Mouse (Mus musculus) kidney, embryonic 14.5 days (tissue): ENCODE measurements at regions not wholly inside any gene's neighbourhood (a gene's known extent, or its start where the extent isn't known, plus 50 kb on each side); places are given as distances from the start of the nearest gene placed in this dataset.
A peak's percentile ranks its signal among the peaks of the same experiment; 100 is the strongest.

ENCODE experiments used
- ATAC-seq: fragments of 200-750 bp; cut with Nextera tagmentation; 2 replicates; pipeline ENCODE4 v1.8.0; 2017; ENCODE audit warnings: moderate number of reproducible peaks, mild to moderate bottlenecking, moderate TSS enrichment, moderate library complexity; ENCODE audit not compliant: low FRiP score, low TSS enrichment
- H3K27ac ChIP-seq: fragments of 300-500 bp; sonication (generic); 2 replicates; pipeline ENCODE4 v1.5.1; 2014; ENCODE audit warnings: low read depth, mild to moderate bottlenecking, low read length, moderate library complexity, mixed read lengths
- H3K27me3 ChIP-seq: fragments of 300-500 bp; sonication (generic); 2 replicates; pipeline ENCODE4 v1.6.1; 2014; ENCODE audit warnings: mild to moderate bottlenecking, low read length; ENCODE audit not compliant: control insufficient read depth, insufficient read depth
- H3K36me3 ChIP-seq: fragments of 300-500 bp; sonication (generic); 2 replicates; pipeline ENCODE4 v1.6.1; 2014; ENCODE audit warnings: low read length, mixed read lengths; ENCODE audit not compliant: control insufficient read depth, insufficient read depth
- H3K4me1 ChIP-seq: fragments of 300-500 bp; sonication (generic); 2 replicates; pipeline ENCODE4 v1.6.1; 2014; ENCODE audit warnings: low read length, mixed read lengths; ENCODE audit not compliant: control insufficient read depth, insufficient read depth
- H3K4me2 ChIP-seq: fragments of 300-500 bp; sonication (generic); replicated peaks from 2 replicates; pipeline ENCODE4 v1.6.1; 2014; ENCODE audit warnings: low read depth, mild to moderate bottlenecking, low read length
- H3K4me3 ChIP-seq: fragments of 300-500 bp; sonication (generic); 2 replicates; pipeline ENCODE4 v1.5.1; 2014; ENCODE audit warnings: mild to moderate bottlenecking, low read length
- H3K9ac ChIP-seq: fragments of 300-500 bp; sonication (generic); 2 replicates; pipeline ENCODE4 v1.6.1; 2014; ENCODE audit warnings: low read depth, mild to moderate bottlenecking, low read length, moderate library complexity
- H3K9me3 ChIP-seq: fragments of 300-500 bp; sonication (generic); 2 replicates; pipeline ENCODE4 v1.6.1; 2016; ENCODE audit warnings: low read length; ENCODE audit not compliant: control insufficient read depth
- WGBS: fragments of 180-500 bp; shearing (Covaris S2); extraction: QIAGEN DNeasy Blood & Tissue Kit; methylation state at CpG from one replicate; pipeline ENCODE4 v1.1.7; 2014; 5-methylcytosine and 5-hydroxymethylcytosine counted together

DNA sequence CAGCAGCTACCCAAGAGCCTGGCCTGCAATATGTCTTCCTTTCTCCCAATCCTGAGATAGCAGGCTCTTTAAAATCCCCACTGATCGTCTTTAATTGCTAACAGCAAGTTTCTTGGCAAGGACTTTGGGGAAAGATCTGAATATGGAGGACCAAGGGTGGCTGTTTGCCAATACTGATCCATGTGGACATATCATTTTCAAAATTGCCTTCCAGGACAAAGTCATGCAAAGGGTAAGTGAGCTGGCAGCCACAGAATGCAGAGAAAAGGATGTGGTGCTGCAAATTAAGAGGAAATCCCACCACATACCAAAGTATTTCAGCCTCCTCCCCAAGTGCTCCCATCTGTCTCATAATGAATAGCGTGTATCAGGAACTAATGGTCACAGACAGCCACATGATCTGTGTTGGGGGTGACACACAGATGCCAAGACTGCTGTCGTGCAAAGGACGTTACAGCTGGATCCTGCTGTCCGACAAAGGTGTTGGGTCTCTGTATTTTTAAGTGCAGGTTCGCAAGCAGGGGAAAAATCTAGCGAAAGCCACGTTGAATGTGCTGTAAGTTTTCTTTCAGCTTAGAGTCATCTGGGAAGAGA, 87.6 kb upstream of the 1700024P04Rik start:
- no peaks in the 10 kb centered on the region for H3K36me3 ChIP-seq
- peak overlapping the region; percentile 14; the same call in 1 of the 2 replicates for H3K27ac ChIP-seq
- no peak for ATAC-seq
- no peaks in the 10 kb centered on the region for H3K27me3 ChIP-seq
- 0 out of 2 replicates have a peak, but pooled peaks cover 4% of the 10 kb centered on the region for H3K4me1 ChIP-seq
- H3K4me2 ChIP-seq, result no peak overlapping the region
- H3K9ac ChIP-seq, result no peak overlapping the region
- H3K4me3 ChIP-seq, result no peak overlapping the region
- no peaks in the 10 kb centered on the region for H3K9me3 ChIP-seq
- WGBS, result 76% methylated on average over 8 of the region's 8 CpGs

DNA sequence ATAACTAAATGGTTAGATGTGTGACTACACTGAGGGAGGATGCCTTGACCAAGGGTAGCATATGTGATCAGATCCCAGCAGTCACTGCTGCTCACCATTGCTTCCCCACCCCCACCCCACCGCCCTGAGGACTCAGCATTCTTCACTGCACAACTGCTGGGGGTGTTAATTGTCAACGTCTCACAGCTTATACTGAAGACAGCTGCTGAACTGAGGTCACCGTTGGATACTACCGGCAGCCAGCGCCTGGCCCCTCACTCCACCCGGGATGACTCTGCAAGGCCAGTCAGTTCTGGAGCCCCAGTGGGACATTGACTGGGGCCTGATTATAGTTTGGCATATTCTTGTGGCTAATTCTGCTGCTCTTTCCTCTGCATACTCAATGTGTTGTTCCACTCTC, 87.0 kb upstream of the 1700024P04Rik start:
- Histone ChIP-seq H3K36me3 (no peaks in the 10 kb centered on the region), H3K9ac (no peak overlapping the region), H3K4me1 (0 out of 2 replicates have a peak, but pooled peaks cover 4% of the 10 kb centered on the region), H3K9me3 (no peaks in the 10 kb centered on the region), H3K4me3 (no peak overlapping the region), H3K4me2 (no peak overlapping the region), H3K27me3 (no peaks in the 10 kb centered on the region), H3K27ac (peak overlapping the region; percentile 14; the same call in 1 of the 2 replicates)
- peak; percentile 81 for ATAC-seq
- 33% methylated on average over 6 of the region's 6 CpGs for WGBS

DNA sequence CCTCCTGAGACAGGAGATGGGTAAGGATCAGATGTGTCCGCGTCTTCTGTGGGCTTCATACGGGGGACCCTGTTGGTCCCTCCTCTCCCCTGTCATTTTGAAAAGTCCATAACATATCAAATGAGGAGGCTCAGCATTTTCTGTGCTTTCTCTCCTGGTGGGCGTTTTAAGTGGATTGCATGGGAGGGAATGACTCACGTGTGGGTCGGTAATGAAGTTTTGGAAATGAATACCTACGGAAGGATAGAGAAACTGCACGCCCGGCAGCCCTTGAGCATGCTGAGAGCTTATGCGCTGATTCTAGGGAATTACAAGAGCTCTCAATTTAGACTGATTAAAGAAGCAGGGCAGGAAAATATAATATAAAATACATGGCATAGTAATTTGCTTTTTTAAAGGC, 85.4 kb upstream of the 1700024P04Rik start:
- Histone ChIP-seq H3K4me1 (0 out of 2 replicates have a peak, but pooled peaks cover 4% of the 10 kb centered on the region), H3K27ac (no peak overlapping the region), H3K4me2 (no peak overlapping the region), H3K27me3 (no peaks in the 10 kb centered on the region), H3K4me3 (no peak overlapping the region), H3K9ac (no peak overlapping the region), H3K36me3 (no peaks in the 10 kb centered on the region), H3K9me3 (no peaks in the 10 kb centered on the region)
- 88% methylated on average over 10 of the region's 10 CpGs for WGBS
- no peak for ATAC-seq

DNA sequence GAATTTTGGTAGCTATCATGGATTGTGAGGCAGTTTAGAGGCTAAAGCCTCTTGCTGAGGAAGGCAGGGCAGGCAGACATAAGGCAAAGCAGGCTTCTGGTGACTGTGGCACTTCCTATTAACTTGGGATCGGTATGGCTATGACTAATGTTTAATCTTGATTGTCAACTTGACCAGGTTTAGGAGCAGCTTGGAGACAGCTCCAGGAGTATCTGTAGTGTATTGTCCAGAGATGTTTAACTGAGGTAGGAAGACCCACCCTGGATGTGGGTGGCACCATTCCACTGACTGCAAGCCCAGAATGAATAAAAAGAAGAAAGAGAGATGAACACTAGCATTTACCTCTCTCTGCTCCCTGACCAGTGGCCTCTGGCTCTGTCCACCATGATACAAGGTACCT, 83.1 kb upstream of the 1700024P04Rik start:
- ATAC-seq, result no peak
- no peaks in the 10 kb centered on the region for H3K9me3 ChIP-seq
- H3K4me3 ChIP-seq, result no peak overlapping the region
- WGBS, result 93% methylated on average over 1 of the region's 1 CpGs
- H3K4me2 ChIP-seq, result no peak overlapping the region
- H3K9ac ChIP-seq, result no peak overlapping the region
- H3K27me3 ChIP-seq, result no peaks in the 10 kb centered on the region
- peaks cover 9% of the 10 kb centered on the region; the same call in 1 of the 2 replicates for H3K4me1 ChIP-seq
- H3K27ac ChIP-seq, result no peak overlapping the region
- no peaks in the 10 kb centered on the region for H3K36me3 ChIP-seq

DNA sequence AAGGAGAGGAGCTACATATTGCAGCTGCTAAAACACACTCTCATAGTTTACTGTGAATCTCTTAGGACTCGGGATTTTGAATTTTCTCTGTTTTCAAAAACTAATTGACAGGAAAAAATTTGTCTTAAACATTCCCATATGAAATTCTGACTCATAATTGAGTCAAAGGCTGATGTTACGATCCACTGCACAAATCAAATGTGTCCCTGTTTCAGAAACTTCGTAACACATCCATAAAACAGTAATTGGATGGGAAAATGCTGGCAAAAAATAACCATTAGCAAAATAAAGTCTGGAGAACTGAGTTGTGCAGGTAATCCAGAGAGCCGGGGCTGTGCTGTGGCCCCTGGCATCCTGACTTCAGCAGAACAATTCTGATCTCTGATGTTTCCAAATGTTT, 79.1 kb upstream of the 1700024P04Rik start:
- Histone ChIP-seq H3K27ac (no peak overlapping the region), H3K36me3 (no peaks in the 10 kb centered on the region), H3K4me1 (peaks cover 6% of the 10 kb centered on the region; the same call in 1 of the 2 replicates), H3K4me3 (no peak overlapping the region), H3K27me3 (no peaks in the 10 kb centered on the region), H3K4me2 (no peak overlapping the region), H3K9ac (no peak overlapping the region), H3K9me3 (no peaks in the 10 kb centered on the region)
- WGBS, result 64% methylated on average over 4 of the region's 4 CpGs
- no peak for ATAC-seq

DNA sequence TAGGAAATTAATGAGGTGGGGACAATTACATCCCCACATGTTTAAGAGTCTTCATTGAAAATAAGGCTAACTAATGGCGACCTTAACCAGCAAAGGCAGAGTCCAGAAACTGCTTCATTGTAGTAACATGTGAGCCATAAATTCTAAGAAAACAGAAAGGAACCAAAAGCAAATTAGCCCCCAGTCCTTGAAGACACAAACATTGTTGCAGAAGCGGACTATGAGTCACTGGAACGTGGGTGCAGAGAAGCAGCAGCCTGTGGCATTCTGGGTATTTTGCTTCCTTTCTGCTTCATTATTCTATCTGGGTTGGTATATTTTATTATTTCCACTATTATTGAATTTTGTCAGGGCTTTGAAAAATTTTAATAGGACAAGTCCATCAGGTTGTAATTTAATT, 78.6 kb upstream of the 1700024P04Rik start:
- ATAC-seq, result no peak
- H3K36me3 ChIP-seq, result no peaks in the 10 kb centered on the region
- no peak overlapping the region for H3K4me3 ChIP-seq
- H3K27ac ChIP-seq, result no peak overlapping the region
- H3K4me2 ChIP-seq, result no peak overlapping the region
- 28% methylated on average over 3 of the region's 3 CpGs for WGBS
- H3K9me3 ChIP-seq, result no peaks in the 10 kb centered on the region
- H3K4me1 ChIP-seq, result peaks cover 6% of the 10 kb centered on the region; the same call in 1 of the 2 replicates
- H3K9ac ChIP-seq, result no peak overlapping the region
- H3K27me3 ChIP-seq, result no peaks in the 10 kb centered on the region

DNA sequence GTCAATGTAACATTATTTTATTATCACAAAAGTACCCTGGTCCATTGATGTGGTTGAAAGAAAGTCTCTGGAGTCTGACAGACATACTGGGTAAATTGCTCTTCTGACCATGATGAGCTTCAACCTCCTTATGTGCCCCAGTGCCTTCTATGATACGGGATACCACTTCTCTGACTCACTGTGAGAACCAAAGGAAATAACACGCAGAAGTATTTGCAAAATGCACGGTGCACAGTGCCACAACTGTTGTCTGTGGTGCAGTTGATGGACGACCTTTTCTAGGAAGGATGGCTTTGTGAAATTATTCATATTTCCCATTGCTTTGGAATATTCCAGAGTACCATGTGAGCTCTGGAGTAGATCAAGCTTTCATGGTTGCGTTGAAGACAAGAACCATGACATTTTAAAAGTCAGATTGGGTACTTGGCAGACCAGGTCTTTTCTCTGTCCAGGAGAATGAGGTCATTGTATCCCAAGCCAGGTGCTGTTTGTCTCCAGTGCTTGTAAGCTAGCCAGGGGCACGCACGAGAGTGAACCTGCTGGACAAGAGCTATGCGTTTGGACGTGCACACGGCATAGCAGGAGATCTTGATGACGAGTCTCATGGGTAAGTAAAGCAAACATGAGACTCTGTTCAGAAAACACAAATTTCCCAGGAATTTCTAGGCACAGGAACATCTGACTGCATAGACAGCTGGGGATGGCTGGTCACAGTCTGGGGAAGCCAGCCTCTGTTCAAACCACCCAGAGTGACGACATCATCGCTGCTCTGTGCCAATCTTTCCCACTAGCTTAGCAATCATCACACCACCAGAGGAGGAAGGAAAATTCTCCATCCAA, 74.0 kb upstream of the 1700024P04Rik start:
- WGBS, result 78% methylated on average over 13 of the region's 13 CpGs
- no peak overlapping the region for H3K9ac ChIP-seq
- ATAC-seq, result no peak
- no peaks in the 10 kb centered on the region for H3K9me3 ChIP-seq
- H3K4me2 ChIP-seq, result no peak overlapping the region
- no peak overlapping the region for H3K27ac ChIP-seq
- no peaks in the 10 kb centered on the region for H3K36me3 ChIP-seq
- H3K4me3 ChIP-seq, result no peak overlapping the region
- peaks cover 6% of the 10 kb centered on the region; the same call in 1 of the 2 replicates for H3K4me1 ChIP-seq
- no peaks in the 10 kb centered on the region for H3K27me3 ChIP-seq

DNA sequence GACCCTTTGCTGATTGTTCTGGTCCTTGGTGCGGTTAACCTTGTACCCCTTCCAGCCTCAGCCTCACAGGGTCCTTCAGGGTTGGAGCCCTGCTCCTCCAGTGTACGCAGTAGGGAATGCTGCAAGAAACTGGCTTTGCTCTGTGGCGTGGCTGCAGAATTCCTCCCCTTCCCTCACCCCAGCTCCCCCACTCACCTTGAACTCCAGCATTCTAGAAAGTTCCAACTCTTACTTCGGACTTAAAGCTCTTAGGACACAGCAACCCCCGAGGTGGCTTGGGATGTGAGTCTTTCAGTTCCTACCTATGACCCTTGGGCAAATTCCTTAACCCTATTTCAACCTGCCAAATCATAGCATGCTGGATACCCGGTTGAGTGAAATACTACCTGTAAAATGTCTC, 73.3 kb upstream of the 1700024P04Rik start:
- H3K27me3 ChIP-seq, result no peaks in the 10 kb centered on the region
- H3K27ac ChIP-seq, result no peak overlapping the region
- H3K4me1 ChIP-seq, result peaks cover 3% of the 10 kb centered on the region; the same call in 1 of the 2 replicates
- H3K4me2 ChIP-seq, result no peak overlapping the region
- no peak for ATAC-seq
- H3K36me3 ChIP-seq, result no peaks in the 10 kb centered on the region
- 76% methylated on average over 6 of the region's 6 CpGs for WGBS
- no peak overlapping the region for H3K4me3 ChIP-seq
- no peaks in the 10 kb centered on the region for H3K9me3 ChIP-seq
- H3K9ac ChIP-seq, result no peak overlapping the region

DNA sequence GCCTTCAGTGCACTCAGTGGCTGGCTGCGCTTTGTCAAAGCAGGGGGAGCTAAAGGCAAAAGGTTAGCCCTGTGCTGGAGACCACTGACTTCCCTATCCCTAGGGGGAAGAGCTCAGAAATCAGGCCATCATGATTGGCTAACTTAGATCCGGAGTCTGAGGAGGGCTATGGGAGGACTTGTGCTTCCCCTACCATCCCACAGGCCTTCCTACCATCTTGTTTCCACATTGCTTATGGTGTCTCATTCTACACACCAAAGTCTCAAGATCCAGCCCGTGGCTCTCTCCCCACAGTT, 72.9 kb upstream of the 1700024P04Rik start:
- Histone ChIP-seq H3K36me3 (no peaks in the 10 kb centered on the region), H3K27me3 (no peaks in the 10 kb centered on the region), H3K9me3 (no peaks in the 10 kb centered on the region), H3K4me2 (no peak overlapping the region), H3K9ac (no peak overlapping the region), H3K4me3 (no peak overlapping the region), H3K4me1 (no peaks in the 10 kb centered on the region), H3K27ac (no peak overlapping the region)
- ATAC-seq, result no peak
- 62% methylated on average over 3 of the region's 3 CpGs for WGBS
